Mouse (Mus musculus) cortical plate, adult 2 months (tissue): ENCODE results near the gene A930009A15Rik. TPM values are rescaled to one million over a fixed set of nuclear protein-coding genes. Genes with fewer than 3 reads are reported as not detected.

Experiments used
- H3K27ac ChIP-seq: fragments of 200-500 bp; 2 replicates; pipeline ENCODE4 v1.5.1; 2012; ENCODE audit warnings: low read length, control low read depth, inconsistent platforms; ENCODE audit not compliant: insufficient read depth
- H3K4me1 ChIP-seq: fragments of 200-500 bp; 2 replicates; pipeline ENCODE4 v1.6.1; 2011; ENCODE audit warnings: low read length; ENCODE audit not compliant: control insufficient read depth, insufficient read depth
- H3K4me3 ChIP-seq: fragments of 200-500 bp; 2 replicates; pipeline ENCODE4 v1.5.1; 2011; ENCODE audit warnings: mild to moderate bottlenecking, low read length, control low read depth; ENCODE audit not compliant: insufficient read depth
- CTCF ChIP-seq: fragments of 200-500 bp; IDR thresholded peaks from 2 replicates; pipeline ENCODE4 v1.5.1; 2011; ENCODE audit warnings: mild to moderate bottlenecking, control low read depth, low read length; ENCODE audit not compliant: insufficient read depth; ENCODE audit errors: extremely low read depth
- POLR2A ChIP-seq: fragments of 200-500 bp; IDR thresholded peaks from 2 replicates; pipeline ENCODE4 v1.6.1; 2011; ENCODE audit warnings: mild to moderate bottlenecking, low read length, control low read depth; ENCODE audit not compliant: insufficient read depth; ENCODE audit errors: extremely low read depth
- polyA plus RNA-seq: library from polyadenylated mRNA; depleted of rRNA; stranded (reverse); fragments of >200 nt; gene quantifications from 2 replicates; pipeline ENCODE4 v1.2.3, GENCODE M21; 2012; rRNA removed

The A930009A15Rik gene
- 0.38 and 0.70 TPM in 2 replicates for polyA plus RNA-seq

DNA sequence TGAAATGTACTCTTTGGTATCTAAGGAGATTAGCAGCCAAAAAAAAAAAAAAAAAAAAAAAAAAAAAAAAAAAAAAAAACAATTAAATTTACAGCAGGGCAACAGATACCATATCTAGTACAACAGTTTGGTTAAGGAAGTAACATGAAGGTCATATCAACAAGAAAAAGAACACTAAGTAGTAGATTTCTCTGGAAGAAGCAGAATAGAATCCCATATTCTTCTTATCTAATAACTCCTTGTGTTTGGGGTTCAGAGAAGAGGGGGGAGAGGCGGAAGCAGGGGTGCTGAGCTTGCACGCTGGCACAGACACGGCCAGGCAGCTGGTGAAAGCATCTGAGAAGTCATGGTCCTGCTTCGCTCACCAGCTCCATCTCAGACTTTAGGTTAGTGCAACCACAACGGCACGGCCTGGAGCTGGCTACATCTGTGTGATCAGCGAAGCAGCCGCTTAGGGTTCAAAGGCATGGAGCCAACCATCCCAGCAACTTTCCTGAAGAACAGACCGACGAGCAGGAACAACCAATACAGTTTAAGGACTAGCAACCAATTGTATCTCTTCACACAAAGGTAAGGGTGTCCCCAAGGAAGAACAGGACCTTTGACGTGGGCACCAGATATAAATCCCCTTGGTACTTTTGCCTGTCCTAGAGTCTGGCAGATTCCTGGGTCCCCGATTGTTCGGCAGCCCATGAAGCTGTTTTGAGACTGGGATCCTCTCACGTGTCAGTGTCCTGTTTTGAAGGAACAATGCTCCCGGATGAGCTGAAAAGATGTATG lies at the start of gene A930009A15Rik:
Gene A930009A15Rik, plus strand, starts transcription at position 275 of the 780 bp plus-strand sequence.
- H3K27ac ChIP-seq: no peak within 1 kb of the TSS
- TF ChIP-seq CTCF: no peak
- TF ChIP-seq POLR2A: 0 out of 2 replicates have a peak, but pooled peaks have one; percentile 26
- no peak within 1 kb of the TSS for H3K4me3 ChIP-seq
- no peaks in the 10 kb centered on the region for H3K4me1 ChIP-seq

DNA sequence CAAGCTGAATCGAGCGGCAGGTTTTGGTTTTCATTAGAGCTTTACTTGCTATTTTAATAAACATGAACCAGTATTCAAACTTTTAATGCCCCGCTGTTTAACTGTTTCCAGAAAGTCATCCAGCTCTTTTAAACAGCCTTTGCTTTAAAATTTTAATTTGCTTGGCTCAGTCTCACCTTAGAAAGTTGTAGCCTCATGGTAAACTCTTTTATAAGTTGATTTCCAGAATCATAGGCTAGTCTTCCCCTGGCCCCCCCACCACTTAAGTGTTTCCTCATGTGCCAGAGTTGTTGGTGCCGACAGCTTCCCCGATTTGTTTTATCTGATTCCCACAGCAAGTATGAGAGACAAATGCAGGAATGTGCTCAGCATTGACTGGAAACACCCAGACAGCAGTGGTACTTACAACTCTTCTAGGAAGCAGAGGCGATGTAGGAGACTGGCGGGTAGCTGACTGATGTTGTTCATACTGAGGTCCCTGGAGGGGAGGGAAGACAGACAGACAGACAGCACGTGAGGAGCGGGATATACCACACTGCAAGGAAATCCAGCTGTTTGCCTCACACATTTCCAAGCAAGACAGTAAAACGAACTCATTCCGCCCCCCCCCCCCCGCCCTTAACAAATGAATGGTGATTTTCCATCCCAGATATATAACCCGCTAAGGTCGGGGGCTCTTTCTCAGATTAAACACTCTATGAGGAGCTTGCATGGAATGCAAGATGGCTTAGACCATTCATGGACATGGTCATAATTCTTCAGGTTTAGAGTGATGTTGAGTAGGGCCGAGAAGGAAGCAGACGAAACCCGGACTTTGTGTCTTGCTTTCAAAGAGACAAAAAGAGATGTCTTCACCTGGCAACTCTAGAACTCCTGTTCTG lies 49.3 kb upstream of the A930009A15Rik start:
- no peak for TF ChIP-seq POLR2A
- no peak for TF ChIP-seq CTCF
- no peak overlapping the region for H3K27ac ChIP-seq
- H3K4me1 ChIP-seq: no peaks in the 10 kb centered on the region
- no peak overlapping the region for H3K4me3 ChIP-seq

DNA sequence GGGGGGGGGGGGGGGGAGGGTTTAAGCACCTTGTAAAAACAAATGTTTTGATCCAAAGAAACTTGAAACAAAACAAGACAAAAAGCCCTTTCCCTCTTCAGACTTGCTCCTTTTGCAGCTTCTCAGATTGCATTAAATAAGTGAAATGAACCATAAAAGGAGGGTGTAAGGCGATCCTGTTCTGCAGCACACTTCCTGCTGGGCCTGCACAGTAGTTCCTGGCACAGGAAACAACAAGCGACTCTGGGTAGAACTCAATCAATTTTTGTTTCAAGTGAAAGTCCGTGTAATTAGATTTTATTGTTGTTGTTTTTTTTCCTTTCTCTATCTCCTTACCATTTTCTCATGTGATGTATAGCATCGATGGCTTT lies 48.7 kb upstream of the A930009A15Rik start:
- no peak for TF ChIP-seq CTCF
- TF ChIP-seq POLR2A: no peak
- Histone ChIP-seq H3K4me1 (no peaks in the 10 kb centered on the region), H3K27ac (no peak overlapping the region), H3K4me3 (no peak overlapping the region)

DNA sequence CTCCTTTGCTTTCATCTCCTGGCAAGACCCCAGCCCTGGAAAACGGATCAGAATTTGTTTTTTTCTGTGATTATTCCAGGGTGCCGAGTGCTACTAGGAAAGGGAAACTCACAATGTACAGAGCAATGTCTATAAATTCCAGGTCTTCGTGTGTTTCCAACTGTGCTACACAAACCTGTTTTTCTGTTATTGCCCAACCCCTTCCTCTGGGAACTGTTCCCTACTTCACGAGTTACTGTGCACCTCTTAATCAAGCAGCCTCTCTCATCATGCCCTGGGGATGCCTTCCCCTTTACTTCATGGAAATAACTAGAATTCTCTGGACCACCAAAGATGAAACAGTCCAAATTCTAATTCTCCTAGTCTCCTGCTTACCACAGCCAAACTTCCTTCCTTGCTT lies 40.9 kb upstream of the A930009A15Rik start:
- H3K4me3 ChIP-seq: no peak overlapping the region
- no peak for TF ChIP-seq CTCF
- TF ChIP-seq POLR2A: no peak
- no peaks in the 10 kb centered on the region for H3K4me1 ChIP-seq
- H3K27ac ChIP-seq: no peak overlapping the region

DNA sequence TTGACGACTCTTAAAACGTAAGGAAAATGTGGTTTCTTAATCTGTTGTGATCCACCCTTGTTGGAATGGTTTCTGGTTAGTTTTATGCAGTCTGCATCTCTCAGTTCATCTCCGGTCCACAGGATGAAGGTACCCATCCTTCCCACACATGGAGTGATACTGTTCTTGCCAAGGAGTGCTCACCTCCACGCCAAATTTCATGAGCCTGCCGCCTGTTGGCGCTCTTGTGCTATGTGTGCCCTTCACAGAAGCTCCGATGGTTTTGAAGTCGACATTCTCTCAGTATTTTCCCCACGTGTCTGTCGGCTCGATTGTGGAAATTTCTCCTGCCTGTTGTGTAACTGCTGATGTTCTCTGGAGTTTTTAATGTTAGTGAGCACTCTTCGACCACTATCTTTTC lies 40.0 kb upstream of the A930009A15Rik start:
- no peak for TF ChIP-seq CTCF
- Histone ChIP-seq H3K4me1 (no peaks in the 10 kb centered on the region), H3K4me3 (no peak overlapping the region), H3K27ac (no peak overlapping the region)

DNA sequence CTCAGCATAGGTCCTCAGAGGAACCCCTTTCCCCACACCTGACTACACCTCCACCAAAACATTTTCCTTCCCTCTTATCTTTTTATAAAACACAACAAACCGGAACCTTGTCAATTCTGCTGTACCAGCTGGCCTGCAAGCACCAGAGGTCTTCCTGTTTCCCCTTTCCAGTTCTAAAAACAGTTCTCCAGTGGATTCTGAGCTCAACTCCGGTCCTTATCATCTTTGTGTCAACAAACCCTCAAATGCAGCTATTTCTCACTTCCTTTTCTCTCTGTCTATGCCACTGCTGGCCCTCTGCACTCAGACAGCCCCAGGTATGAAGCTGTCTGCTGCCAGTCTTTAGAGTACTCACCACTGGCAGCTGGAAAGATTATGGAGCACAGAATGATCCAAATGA lies 39.0 kb upstream of the A930009A15Rik start:
- no peak overlapping the region for H3K27ac ChIP-seq
- no peak overlapping the region for H3K4me3 ChIP-seq
- TF ChIP-seq POLR2A: no peak
- H3K4me1 ChIP-seq: no peaks in the 10 kb centered on the region

DNA sequence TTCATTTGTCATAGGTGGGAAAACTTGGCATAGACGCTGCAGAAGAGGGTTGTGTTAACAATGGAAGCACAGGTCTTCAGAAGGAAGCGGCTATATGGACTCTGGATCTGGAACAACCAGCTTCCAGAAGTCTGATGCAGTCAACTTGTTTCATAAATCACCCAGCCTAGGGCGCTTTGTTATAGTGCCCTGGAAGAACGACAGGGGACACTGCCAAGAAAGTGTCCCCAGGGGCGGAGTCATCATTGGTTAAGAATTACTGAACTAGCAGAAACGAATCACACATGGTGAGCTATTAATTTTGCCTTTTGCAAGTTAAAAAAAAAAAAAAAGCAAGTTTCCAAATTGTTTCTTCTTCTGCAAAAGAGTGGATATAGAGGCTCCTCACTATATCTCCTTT lies 26.9 kb upstream of the A930009A15Rik start:
- no peak for TF ChIP-seq POLR2A
- TF ChIP-seq CTCF: no peak
- Histone ChIP-seq H3K4me3 (no peak overlapping the region), H3K4me1 (no peaks in the 10 kb centered on the region), H3K27ac (no peak overlapping the region)

DNA sequence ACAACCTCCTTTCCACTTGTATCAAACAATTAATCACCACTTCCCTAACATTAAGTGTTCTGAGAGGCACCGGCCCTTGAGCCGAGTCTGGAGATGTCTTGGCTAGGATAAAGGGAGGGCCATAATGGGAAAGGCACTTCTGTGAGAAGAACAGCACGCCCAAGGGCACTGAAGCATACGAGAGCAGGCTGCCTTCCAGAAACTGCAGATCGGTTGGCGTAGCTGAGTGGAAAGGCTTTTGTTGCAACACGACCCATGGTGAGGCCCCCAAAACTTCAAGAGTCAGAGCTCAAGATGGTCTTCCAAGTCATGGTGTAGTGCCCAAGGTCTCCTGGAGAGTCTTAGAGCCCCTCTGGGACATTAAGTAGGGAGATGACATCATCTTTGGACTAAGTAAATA lies 19.5 kb upstream of the A930009A15Rik start:
- H3K4me1 ChIP-seq: no peaks in the 10 kb centered on the region
- TF ChIP-seq CTCF: no peak
- TF ChIP-seq POLR2A: no peak

DNA sequence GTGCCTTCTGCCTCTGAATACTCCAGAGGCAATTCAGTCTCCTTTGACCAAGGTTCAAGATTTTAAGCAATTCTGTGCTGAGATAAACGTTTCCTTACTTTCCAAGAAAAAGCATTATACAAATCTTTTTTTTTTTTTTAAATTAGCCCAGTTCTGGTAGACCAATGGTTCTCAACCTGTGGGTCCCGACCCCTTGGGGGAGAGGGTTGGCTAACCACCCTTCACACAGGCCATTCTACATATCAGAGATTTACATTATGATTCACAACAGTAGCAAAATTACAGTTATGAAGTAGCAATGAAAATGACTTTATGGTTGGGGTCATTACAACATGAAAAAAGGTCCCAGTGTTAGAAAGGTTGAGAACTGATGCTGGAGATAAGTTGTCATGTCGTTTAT lies 18.7 kb upstream of the A930009A15Rik start:
- no peak overlapping the region for H3K4me3 ChIP-seq
- no peaks in the 10 kb centered on the region for H3K4me1 ChIP-seq
- no peak for TF ChIP-seq POLR2A
- TF ChIP-seq CTCF: no peak
- H3K27ac ChIP-seq: no peak overlapping the region

More for the DNA sequence above, 19.5 kb upstream of the A930009A15Rik start:
- H3K4me3 ChIP-seq: no peak overlapping the region
- H3K27ac ChIP-seq: no peak overlapping the region
